Mouse (Mus musculus) monocyte, adult 2 months (primary cell): ENCODE measurements around the gene Smc4.
A peak's percentile ranks its signal among the peaks of the same experiment; 100 is the strongest.

ENCODE experiments used
- DNase-seq, 2 experiments: peaks; one replicate each; pipeline ENCODE4 v3.0.0; 2022; ENCODE audit warnings: low spot score in 2 of 2, low read depth in 1 of 2

Smc4 gene

DNA sequence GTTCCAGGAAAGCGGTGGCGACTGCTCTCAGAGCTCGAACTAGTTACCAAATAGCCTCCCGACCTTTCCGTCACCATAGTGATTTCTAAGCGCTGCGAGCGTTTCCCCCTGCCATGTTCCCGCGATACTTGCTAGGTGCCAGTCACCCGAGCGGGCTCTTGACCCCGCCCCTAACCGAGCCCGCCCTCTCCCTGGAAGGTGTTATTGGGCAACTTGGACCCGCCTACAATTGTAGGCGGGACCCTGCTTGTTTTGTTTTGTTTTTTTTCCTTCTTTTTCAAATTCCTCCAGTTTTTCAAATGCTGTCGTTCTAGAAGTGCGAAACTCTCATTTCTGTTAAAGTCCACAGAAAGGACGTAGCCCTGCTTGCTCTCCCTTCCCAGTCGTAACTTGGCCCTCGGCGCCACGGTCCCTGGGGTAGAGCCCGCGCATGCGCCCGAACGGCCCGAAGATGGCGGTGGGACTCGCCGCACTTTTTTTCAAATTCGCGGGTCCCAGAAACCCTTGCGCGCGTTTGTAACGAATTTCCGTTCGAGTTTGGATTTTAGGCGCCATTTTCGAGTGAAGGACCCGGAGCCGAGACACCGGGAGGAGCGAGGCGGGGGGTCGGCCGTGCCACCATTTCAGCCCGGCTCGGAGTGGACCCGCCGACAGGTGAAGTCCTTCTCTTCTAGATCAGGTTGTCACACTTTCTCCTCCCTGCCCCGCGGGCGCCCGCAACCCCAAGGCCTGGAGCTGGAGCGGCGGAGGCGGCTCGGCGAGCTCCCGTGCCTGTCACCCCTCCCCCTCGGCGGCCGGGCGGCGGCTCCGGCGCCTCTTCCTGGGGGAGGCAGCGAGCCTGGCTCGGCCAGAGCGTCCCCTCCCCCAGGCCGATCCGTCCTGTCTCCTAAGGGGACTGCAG is at the start of gene Smc4, which contains the start of gene Ift80:
Smc4 (plus strand) TSS at position 302 of the 901 bp plus-strand sequence.
Ift80 (minus strand) TSS at position 134 of the 901 bp plus-strand sequence.
- peak; percentile 87 to 91 for DNase-seq

GRCm38 (mm10) chr3:68956454-68956853 is 48.1 kb upstream of the Smc4 start:
- DNase-seq: no peak

GRCm38 (mm10) chr3:68957413-68957812 is 47.1 kb upstream of the Smc4 start:
- no peak for DNase-seq

GRCm38 (mm10) chr3:68964682-68965081 is 39.9 kb upstream of the Smc4 start:
- no peak for DNase-seq

- DNase-seq: no peak
Observed at GRCm38 (mm10) chr3:68966527-68967285, 37.8 kb upstream of the Smc4 start.

DNA sequence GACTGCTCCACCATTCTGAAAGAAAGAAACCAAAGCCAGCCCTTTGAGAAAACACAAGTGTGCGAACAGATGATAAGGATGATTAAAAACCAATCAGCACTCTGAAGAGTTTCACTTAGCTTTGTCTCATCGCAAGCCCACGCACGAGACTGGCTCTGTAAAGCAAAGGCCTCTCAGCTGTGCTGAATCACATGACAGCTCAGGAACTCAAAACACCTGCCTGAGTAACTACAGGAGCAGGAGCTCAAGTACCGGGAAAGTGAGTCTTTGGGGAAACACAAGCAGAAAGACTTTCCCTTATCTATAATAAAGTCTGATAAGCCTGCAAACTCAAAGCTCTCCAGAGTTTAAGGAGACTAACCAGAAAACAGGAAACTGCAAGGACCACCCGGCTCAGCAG is 37.1 kb upstream of the Smc4 start:
- no peak for DNase-seq

- DNase-seq: no peak
Observed at GRCm38 (mm10) chr3:68969091-68969590, 35.4 kb upstream of the Smc4 start.

DNA sequence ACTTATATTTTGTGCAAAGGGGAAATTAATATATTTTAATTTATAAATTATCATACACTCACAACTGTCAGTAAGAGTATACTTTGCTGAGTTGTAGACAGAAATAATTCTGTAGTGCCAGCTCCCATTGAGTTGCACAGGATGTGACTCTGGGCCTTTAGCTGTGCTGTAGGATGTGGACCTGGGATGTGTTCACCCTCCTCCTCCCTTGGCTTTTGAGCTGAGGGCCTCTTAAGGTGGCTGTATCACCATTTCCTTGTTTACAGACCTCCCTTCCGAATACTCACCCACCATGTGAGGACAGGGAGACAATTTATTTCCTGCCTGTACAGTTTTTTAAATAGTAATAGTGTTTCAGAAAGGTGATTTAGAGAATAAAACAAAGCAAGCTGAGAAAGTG is 31.0 kb upstream of the Smc4 start:
- no peak for DNase-seq

DNA sequence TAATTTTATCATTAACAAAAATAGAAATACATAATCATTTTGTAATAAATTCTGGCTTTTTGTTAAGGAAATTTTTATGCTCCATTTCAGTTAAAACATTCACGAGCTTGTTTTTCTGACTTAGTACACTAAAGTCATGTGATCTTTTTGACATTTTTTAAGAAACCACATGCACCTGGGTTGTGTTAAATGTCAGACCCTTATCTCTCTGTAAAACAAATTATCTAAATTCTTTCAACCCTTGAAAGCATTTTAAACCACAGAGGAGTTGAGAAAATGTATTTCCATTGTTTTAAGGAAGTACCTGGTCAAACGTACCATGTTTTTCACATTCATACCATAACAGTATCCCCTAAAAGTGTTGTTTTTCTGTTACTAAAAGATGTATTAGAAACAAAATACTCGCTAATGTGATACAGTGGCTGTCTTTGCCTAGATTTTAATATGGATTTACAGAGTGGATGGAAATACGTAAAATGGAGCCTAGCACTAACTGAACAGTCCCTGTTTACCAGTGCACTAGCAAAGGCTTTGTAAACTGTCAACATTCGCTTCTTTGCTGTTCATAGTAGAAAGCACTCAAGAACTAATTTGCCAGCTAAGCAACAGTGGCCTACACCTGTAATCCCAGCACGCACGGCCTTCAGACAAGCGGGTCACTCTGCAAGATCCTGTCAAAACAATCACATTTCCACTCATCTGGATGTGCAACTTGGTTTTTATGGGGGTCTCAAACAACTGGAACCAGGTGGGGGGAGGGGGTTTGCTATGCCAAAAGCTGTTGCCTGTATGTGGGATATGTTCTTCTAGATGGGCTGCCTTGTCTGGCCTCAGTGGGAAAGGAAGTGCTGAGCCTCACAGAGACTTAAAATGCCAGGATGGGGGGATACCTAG is 29.7 kb upstream of the Smc4 start:
- no peak for DNase-seq

DNA sequence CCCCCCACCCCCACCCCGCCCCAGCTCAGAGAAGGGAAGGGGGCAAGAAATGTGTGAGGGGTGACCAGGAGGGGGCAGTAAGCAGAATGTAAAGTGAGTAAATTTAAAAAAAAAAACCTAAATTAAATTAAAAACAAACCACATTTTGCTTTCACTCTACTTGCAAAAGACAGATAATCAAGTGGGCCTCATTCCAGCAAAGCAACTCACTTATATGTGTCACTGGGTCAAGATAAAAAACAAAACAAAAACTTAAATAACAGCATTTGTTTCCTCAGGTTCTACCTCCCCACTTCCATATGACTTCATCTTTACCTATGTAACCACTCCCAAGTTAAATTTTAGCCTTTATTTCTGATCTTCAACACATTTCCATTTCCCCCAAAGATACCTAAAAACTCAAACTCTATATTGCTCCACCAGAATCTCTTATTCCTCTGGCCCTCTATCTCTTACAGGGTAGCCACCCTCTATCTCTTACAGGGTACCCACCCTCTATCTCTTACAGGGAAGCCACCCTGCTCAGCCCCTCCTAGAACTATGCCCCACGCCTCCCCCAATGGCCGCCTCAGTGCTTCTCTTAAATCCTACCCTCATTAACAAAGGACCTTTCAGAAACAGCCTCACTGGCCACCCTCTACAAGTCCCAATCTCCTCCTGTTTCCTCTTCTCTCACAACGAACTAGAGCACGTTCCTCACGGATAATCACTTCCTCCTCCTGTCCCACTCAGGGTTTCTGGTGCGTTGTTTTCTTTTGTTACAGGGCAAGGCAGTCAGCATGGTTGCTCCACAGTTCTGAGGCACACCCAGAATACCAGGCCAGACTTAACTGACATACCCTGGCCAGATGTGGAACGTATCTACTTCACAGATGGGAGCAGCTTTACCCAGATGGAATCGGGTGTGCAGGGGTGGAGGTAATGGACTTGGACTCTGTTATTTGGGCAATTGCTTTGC is 28.7 kb upstream of the Smc4 start:
- DNase-seq: no peak

- no peak for DNase-seq
Observed at GRCm38 (mm10) chr3:68977696-68978095, 26.8 kb upstream of the Smc4 start.

GRCm38 (mm10) chr3:68979187-68979586 is 25.4 kb upstream of the Smc4 start:
- no peak for DNase-seq

GRCm38 (mm10) chr3:68980898-68981297 is 23.6 kb upstream of the Smc4 start:
- peak in 1 of 2 experiments; percentile 9 for DNase-seq

DNA sequence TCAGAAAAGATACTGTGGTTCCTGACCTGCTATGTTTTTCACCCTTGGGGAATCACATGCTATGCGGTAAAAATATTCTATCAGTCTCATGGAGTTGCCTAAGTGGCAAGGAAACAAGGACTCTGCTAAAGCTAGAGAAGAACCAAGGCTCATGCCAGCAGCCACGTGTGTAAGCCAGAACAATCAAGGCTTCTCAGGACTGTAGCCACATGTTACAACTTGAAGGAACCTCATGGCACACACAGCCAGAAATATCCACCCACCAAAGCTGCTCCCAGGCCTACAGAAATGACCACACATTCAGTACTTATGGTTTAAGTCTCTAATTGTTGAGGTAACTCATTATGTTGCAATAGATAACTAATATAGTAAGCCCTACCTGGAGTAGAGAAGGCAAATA is 18.0 kb upstream of the Smc4 start:
- no peak for DNase-seq

GRCm38 (mm10) chr3:69002781-69003180 is 1.8 kb upstream of the Smc4 start:
- DNase-seq: no peak

GRCm38 (mm10) chr3:69004055-69004436 is 492 bp upstream of the Smc4 start:
- DNase-seq: no peak

- peak; percentile 19 to 64 for DNase-seq
Observed at GRCm38 (mm10) chr3:69005338-69006245, 1.1 kb downstream of the Smc4 start.

DNA sequence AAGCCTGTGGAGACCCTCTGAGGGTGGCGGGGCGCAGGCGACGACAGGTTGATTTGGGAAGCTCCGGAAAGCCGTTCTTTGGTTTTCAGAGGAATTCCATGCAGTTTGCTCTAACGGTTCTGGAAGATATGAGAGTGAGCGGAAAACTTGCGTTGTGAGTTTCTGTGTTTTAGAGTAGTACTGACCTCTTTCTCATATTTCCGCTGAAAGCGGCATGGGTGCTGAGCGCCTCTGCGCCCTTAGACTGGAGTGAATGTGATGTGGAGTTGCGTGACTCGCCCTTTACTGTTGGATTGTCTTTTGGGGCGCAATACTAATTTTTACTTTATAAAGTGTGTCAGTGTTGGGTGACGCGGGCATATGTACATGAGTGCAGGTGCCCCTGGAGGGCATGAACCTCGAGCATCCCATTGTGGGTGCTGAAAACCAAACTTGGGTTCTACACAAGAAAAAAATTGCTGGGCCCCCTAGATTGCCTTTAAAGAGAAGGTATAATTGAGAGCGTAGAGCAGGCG is 1.8 kb downstream of the Smc4 start:
- no peak for DNase-seq

DNA sequence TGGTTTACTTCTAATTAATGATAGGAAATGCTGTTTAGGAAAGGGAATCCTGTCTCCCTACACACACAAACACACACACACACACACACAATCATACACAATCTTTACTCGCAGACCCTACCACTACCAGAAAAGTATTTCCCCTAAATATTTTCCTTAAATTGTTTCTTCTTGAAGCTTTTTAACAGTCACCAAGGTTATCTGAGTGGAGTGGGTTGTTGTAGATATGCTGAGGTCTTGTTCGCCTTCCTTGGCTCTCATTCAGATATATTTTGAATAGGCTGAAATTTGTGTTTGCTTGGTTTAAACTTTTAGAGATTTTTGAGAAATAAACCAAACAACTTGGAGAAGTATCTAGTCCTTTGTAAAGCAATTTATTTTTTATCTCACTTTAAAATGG is 4.3 kb downstream of the Smc4 start:
- no peak for DNase-seq
